Mouse (Mus musculus) olfactory bulb, adult 2 months (tissue): ENCODE results near the gene Arhgap23. TPM values are rescaled to one million over a fixed set of nuclear protein-coding genes. Genes with fewer than 3 reads are reported as not detected.
A peak's percentile ranks its signal among the peaks of the same experiment; 100 is the strongest.

Experiments used
- H3K27ac ChIP-seq: fragments of 200-500 bp; 2 replicates; pipeline ENCODE4 v1.5.1; 2012; ENCODE audit warnings: low read depth, low read length; ENCODE audit not compliant: insufficient read depth
- H3K4me1 ChIP-seq: fragments of 200-500 bp; 2 replicates; pipeline ENCODE4 v1.6.1; 2012; ENCODE audit warnings: low read length; ENCODE audit not compliant: control insufficient read depth, insufficient read depth
- H3K4me3 ChIP-seq: fragments of 200-500 bp; 2 replicates; pipeline ENCODE4 v1.5.1; 2012; ENCODE audit warnings: mild to moderate bottlenecking, low read depth, low read length, moderate library complexity; ENCODE audit not compliant: insufficient read depth
- CTCF ChIP-seq: fragments of 200-500 bp; IDR thresholded peaks from 2 replicates; pipeline ENCODE4 v1.5.1; 2012; ENCODE audit warnings: low read depth, mild to moderate bottlenecking, low read length, moderate library complexity; ENCODE audit not compliant: insufficient read depth
- POLR2A ChIP-seq: fragments of 200-500 bp; IDR thresholded peaks from 2 replicates; pipeline ENCODE4 v1.6.1; 2012; ENCODE audit warnings: mild to moderate bottlenecking, low read depth, low read length, moderate library complexity; ENCODE audit not compliant: insufficient read depth
- WGBS: fragments of 180-500 bp; shearing (Covaris S2); methylation state at CpG from one replicate; pipeline ENCODE4 v1.1.7; 2018; 5-methylcytosine and 5-hydroxymethylcytosine counted together
- polyA plus RNA-seq: library from polyadenylated mRNA; stranded (reverse); fragments of >200 nt; gene quantifications from 2 replicates; pipeline ENCODE4 v1.2.4, GENCODE M21; 2012; ENCODE audit warnings: low replicate concordance; ENCODE audit not compliant: missing spikeins, insufficient read depth, insufficient read length

Arhgap23 gene
- polyA plus RNA-seq, 1 experiment: not detected

DNA sequence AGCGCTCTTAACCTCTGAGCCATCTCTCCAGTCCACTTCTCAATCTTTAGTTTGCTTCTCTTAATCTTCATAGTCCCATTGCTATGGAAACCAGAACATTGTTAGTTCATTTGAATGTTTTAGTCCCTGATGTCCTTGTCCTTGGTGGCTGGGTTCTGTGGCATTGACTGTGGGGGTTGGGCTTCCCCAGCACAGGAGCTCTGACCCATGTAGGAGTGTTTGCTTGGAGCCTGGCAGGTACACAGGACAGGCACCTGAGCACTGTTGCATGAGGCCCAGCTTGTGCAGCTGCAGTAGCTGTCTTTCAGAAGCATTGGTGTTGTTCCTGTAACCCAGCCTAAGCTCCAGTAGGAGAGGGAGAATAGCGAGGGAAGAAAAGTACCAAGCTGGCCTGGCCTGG, 27.5 kb upstream of the Arhgap23 start:
- WGBS: 90% methylated on average over 2 of the region's 2 CpGs

DNA sequence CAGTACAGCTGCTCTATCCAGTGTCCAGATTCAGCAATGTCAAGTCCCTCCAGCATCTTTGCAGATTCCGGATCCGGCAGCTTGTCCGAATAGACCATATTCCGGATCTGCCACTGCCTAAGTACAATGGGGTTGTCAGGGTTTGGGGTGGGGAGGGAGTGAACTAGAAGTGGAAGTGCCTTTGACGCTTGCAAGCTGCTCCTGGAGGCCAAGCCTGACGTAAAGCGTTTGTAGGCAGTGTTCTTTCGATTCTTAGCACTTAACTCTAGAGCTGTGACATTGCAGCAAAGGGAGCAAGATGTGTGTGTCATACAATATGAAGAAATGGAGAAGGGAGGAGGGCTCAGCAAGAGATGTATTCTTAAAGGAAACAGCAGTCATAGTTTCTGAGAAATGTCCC, 26.2 kb upstream of the Arhgap23 start:
- WGBS: 77% methylated on average over 8 of the region's 8 CpGs
- H3K27ac ChIP-seq: no peak overlapping the region
- H3K4me1 ChIP-seq: peaks cover 12% of the 10 kb centered on the region; the same call in 1 of the 2 replicates
- H3K4me3 ChIP-seq: no peak overlapping the region
- no peak for TF ChIP-seq POLR2A
- no peak for TF ChIP-seq CTCF

More for the DNA sequence above, 27.5 kb upstream of the Arhgap23 start:
- Histone ChIP-seq H3K27ac (no peak overlapping the region), H3K4me3 (no peak overlapping the region), H3K4me1 (peaks cover 5% of the 10 kb centered on the region; the same call in 1 of the 2 replicates)
- TF ChIP-seq POLR2A (no peak), CTCF (no peak)

DNA sequence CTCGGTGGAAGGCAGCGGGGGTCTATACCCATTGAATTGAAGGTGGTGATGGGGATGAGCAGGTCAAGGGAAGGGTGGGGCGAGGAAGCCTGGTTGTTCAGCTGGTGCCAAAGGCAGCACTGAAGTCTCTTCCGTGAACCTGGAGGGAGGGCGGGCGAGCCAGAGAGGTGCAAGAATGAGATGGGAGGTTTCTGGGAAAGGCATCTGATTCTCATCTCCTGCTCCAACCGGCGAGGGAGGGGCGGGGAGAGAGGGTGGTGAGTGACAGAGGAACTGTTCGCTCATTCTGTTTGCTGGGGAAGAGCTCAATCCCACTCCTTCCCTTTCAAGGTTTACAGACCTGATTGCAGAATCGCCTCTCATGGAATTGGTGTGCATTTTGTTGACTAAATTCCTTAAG, 21.7 kb upstream of the Arhgap23 start:
- Histone ChIP-seq H3K4me3 (no peak overlapping the region), H3K4me1 (peaks cover 12% of the 10 kb centered on the region; the same call in 1 of the 2 replicates), H3K27ac (no peak overlapping the region)
- TF ChIP-seq POLR2A (no peak), CTCF (no peak)
- 70% methylated on average over 11 of the region's 11 CpGs for WGBS

DNA sequence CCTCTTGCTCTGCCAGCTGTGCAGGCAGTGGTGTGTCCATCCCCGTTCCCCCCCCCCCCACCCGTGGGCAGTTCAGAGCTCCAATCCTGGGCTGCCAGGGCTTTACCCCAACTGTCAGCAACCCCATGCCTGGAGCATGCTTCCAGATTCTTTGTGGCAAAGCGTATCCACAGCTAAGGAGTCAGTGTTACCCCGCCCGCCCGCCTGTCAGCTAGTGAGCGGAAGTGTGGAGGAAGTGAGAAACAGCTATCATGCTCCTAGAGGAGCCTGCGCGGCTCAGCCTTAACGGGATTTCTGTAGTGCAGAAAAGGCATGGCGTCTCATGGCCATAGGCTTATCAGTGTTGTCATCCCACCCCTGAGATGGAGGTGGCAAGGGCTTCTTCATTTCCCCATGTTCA, 21.2 kb upstream of the Arhgap23 start:
- TF ChIP-seq CTCF (no peak), POLR2A (no peak)
- no peak overlapping the region for H3K27ac ChIP-seq
- no peak overlapping the region for H3K4me3 ChIP-seq
- H3K4me1 ChIP-seq: peaks cover 12% of the 10 kb centered on the region; the same call in 1 of the 2 replicates
- 83% methylated on average over 11 of the region's 11 CpGs for WGBS

DNA sequence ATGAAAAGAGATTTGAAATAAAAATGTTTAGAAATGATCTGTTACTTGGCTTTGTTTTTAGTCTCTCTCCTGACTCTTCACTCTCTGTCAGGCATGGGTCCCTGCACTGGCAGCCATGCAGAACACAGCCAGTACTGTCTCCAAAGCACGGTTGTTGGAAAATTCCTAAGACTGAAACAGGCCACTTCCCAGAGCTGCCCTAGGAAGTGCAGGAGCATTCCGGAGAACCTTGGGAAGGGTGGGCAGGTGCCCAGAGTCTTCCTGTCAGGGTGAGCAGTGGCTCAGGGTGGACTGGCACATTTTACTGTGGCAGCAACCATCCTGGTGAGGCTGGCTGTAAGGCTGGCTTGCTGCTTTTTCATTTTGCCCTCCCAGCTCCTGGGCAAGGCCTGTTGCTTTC, 16.8 kb upstream of the Arhgap23 start:
- WGBS: 69% methylated on average over 2 of the region's 2 CpGs
- no peak for TF ChIP-seq CTCF
- TF ChIP-seq POLR2A: no peak
- Histone ChIP-seq H3K4me3 (no peak overlapping the region), H3K4me1 (peaks cover 15% of the 10 kb centered on the region), H3K27ac (no peak overlapping the region)

DNA sequence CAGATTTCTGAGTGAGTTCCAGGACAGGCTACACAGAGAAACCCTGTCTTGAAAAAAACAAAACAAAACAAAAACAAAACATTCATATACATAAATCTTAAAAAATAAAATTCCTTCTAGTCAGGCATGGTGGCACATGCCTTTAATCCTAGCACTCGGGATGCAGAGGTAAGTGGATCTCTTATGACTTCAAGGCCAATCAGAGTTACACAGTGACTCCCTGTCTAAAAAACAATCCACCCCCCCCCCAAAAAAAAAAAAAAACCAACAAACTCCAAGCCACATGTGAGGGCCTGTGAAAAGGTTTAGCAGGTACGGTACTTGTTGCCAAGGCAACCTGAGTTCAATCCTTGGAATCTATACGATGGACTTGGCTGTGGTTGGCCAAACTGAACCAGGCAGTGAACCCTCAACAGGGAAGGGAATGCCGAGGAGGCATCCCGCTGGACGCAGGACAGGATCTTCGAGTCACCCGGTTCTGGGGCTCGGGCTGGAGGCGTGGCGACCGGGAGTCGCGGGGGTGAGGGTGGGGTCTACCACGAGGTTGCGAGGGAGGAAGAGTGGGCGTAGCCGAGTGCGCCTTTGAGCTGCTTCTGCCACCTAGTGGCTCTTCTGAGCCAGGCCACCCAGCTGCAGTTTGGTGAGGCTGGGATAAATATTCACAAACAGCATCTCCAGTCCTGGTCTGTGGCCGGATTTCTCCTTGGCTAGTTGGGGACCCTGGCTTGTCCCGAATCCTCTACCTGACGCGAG, 15.2 kb upstream of the Arhgap23 start:
- H3K4me3 ChIP-seq: peak overlapping the region; percentile 40
- H3K4me1 ChIP-seq: peaks cover 23% of the 10 kb centered on the region
- TF ChIP-seq CTCF (peak; percentile 92), POLR2A (no peak; the same call in 1 of the 2 replicates)
- WGBS: 4% methylated on average over 23 of the region's 23 CpGs
- H3K27ac ChIP-seq: no peak overlapping the region; the same call in 1 of the 2 replicates

DNA sequence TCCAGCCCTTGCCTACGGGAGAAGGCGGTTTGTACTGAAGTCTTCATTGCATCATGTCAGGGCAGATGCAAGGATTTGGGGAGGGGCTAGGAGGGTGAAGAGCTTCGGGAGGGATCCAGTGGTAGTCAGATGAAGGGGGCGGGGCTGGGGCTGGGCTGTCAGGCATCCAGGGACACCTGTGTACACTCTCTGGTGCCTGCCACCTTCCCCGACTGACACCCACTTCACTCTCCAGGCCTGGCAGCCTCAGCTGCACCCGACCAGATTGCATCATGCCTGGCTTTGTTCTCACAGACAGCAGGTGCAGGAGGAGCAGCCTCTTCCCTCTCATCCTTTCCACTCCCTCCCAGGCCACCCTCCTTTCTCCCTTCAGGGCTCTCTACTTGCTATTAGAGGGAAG, 14.3 kb upstream of the Arhgap23 start:
- H3K27ac ChIP-seq: peak overlapping the region; percentile 16; the same call in 1 of the 2 replicates
- no peak overlapping the region for H3K4me3 ChIP-seq
- WGBS: 18% methylated on average over 6 of the region's 6 CpGs
- peaks cover 32% of the 10 kb centered on the region for H3K4me1 ChIP-seq
- TF ChIP-seq CTCF (no peak), POLR2A (no peak)

DNA sequence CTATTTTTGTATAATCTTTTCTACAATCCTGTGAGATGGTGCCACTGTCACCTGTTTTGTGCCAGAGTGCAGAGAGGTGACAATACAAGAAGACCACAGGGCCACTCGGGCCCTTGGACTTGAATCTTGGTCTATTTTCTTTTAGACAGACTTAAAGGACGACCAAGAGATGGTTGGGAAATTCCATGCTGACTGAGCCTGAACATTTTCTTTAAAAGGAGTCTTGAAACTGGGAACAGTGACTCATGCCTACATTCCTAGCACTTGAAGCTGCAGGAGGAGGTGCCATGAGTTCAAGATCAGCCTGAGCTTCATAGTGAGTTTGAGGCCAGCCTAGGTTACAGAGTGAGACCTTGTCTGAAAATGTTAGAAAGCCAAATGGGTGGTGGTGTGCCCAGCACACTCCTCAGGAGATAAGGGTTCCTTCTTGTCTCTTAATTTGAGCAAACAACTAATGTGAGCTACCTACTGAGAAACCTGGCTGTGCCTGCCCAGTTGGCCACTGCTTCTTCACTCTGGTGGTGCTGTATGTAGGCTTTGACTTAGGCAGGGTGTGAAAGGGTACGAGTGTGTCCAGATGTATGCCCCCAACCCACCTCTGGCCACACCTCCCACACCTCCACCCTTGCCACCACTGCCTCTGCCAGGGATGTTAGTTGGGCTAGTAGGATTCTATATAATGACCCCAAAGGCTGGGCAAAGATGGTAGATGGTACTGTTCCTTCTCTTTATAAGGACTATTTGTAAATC, 13.5 kb upstream of the Arhgap23 start:
- Histone ChIP-seq H3K4me3 (no peak overlapping the region), H3K27ac (peak overlapping the region; percentile 18; the same call in 1 of the 2 replicates), H3K4me1 (peaks cover 40% of the 10 kb centered on the region)
- 65% methylated on average over 3 of the region's 3 CpGs for WGBS
- no peak for TF ChIP-seq POLR2A
- no peak for TF ChIP-seq CTCF

DNA sequence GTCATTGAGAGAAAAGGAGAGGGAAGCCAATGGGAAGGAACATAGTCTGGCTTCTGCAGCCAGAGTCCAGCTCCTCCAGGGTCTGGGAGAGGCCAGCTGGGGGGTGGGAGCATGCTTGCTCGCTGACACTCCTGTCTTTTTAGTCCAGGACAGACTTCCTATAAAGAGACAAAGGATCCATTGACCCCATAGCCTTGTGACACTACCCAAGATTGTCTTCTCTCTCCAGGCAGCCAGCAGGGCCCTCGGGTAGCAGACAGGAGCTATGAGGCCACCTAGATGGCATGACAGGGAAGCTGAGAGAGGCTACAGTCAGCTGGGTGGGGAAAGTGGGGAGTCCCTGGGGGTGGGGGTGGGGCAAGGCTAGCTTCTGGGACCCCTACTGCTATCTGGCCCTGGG, 12.6 kb upstream of the Arhgap23 start:
- H3K27ac ChIP-seq: no peak overlapping the region
- WGBS: 70% methylated on average over 2 of the region's 2 CpGs

More for the DNA sequence above, 12.6 kb upstream of the Arhgap23 start:
- H3K4me3 ChIP-seq: no peak overlapping the region
- H3K4me1 ChIP-seq: peaks cover 40% of the 10 kb centered on the region
- TF ChIP-seq POLR2A (no peak), CTCF (no peak)
